Comparison of ENCODE assay signal across 16 mouse cellular contexts in the genomic region with DNA sequence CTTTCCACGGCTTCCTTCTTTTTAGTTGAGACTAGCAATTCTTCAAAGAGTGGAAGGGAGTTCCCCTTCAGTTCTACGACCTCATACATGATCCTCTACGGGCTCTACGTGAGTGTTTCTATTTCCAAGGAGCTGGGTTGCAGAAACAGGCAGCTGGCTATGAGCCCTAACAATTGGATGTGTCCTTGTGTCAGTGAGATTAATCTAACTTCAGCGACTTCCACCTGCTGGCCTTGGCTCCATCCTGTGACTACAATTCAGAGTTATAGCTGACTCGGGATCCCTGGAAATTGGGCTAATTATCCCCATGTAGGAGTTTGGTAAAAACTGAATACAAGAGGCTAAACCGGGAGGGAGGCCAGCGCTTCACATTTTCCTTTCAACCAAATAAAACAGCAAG.
DNase-seq lines count a peak whose midpoint lies in the region; ATAC-seq lines count a peak whose summit lies in the region.
"Had no signal": no experiment of that assay in that cellular context is flagged by ENCODE, and none has a peak within 500 bp of the region (broad histone marks: within the 10 kb centered on the region; RNA-seq: fewer than 3 reads in every experiment).

No protein-coding gene starts in this region.

- no peak overlapping the region for H3K27ac ChIP-seq in lung, embryonic 16.5 days (ENCODE audit: low read length)
- H3K27ac ChIP-seq in forebrain, embryonic 12.5 days, result no peak overlapping the region
- H3K27ac ChIP-seq: embryonic facial prominence, embryonic 12.5 days; forebrain, embryonic 13.5 days; liver, embryonic 15.5 days had no signal

- WGBS in lung, embryonic 16.5 days, result 40% methylated on average over 8 of the region's 8 CpGs
- 67% methylated on average over 8 of the region's 8 CpGs for WGBS in forebrain, embryonic 12.5 days

- no peak overlapping the region for H3K9ac ChIP-seq in lung, embryonic 16.5 days (ENCODE audit: low read length)
- no peak overlapping the region for H3K9ac ChIP-seq in forebrain, embryonic 12.5 days
- H3K9ac ChIP-seq: embryonic facial prominence, embryonic 12.5 days; forebrain, embryonic 13.5 days; liver, embryonic 15.5 days had no signal

- no peaks in the 10 kb centered on the region for H3K27me3 ChIP-seq in lung, embryonic 16.5 days (ENCODE audit: control insufficient read depth, insufficient read depth, low read depth, low read length)
- peaks cover 14% of the 10 kb centered on the region for H3K27me3 ChIP-seq in forebrain, embryonic 12.5 days
- H3K27me3 ChIP-seq: embryonic facial prominence, embryonic 12.5 days had no signal

- H3K4me2 ChIP-seq in lung, embryonic 16.5 days (ENCODE audit: low read depth, low read length), result peak overlapping the region; percentile 34; the same call in 1 of the 2 replicates
- H3K4me2 ChIP-seq in forebrain, embryonic 12.5 days, result no peak overlapping the region
- H3K4me2 ChIP-seq: embryonic facial prominence, embryonic 12.5 days; forebrain, embryonic 13.5 days; midbrain, embryonic 11.5 days had no signal

- H3K36me3 ChIP-seq in lung, embryonic 16.5 days (ENCODE audit: control insufficient read depth, insufficient read depth, low read length), result no peaks in the 10 kb centered on the region
- H3K36me3 ChIP-seq in forebrain, embryonic 12.5 days (replicated peaks), result no peaks in the 10 kb centered on the region
- H3K36me3 ChIP-seq: embryonic facial prominence, embryonic 12.5 days; liver, embryonic 15.5 days had no signal

- H3K4me3 ChIP-seq in lung, embryonic 16.5 days (ENCODE audit: low read length), result no peak overlapping the region
- H3K4me3 ChIP-seq in forebrain, embryonic 12.5 days (replicated peaks), result no peak overlapping the region
- H3K4me3 ChIP-seq: embryonic facial prominence, embryonic 12.5 days; forebrain, embryonic 13.5 days; liver, embryonic 15.5 days had no signal

- peak; percentile 36; the same call in 1 of the 2 replicates for ATAC-seq in lung, embryonic 16.5 days (ENCODE audit: low read depth)
- no peak for ATAC-seq in forebrain, embryonic 12.5 days (ENCODE audit: low FRiP score)
- ATAC-seq: forebrain, embryonic 13.5 days had no signal

- H3K4me1 ChIP-seq in lung, embryonic 16.5 days (replicated peaks; ENCODE audit: control insufficient read depth, insufficient read depth, low read length), result peaks cover 18% of the 10 kb centered on the region
- peaks cover 31% of the 10 kb centered on the region for H3K4me1 ChIP-seq in forebrain, embryonic 12.5 days

- peak; percentile 31 for DNase-seq in adrenal gland, postnatal 10 days
- DNase-seq in adrenal gland, adult 18-20 months (ENCODE audit: low spot score in 2 of 2), result no peak
- DNase-seq in kidney, adult 9 months, result peak; percentile 14
- no peak for DNase-seq in kidney, adult 8-10 months
- DNase-seq in lung, postnatal 14 days, result no peak
- no peak for DNase-seq in gastrocnemius, adult 8-10 months (ENCODE audit: low spot score in 2 of 2)
- DNase-seq: cerebellum, adult 2 months; gastrocnemius, postnatal 36 days; spleen, adult 18-20 months; thymus, adult 2 months had no signal

- no peaks in the 10 kb centered on the region for H3K9me3 ChIP-seq in lung, embryonic 16.5 days (ENCODE audit: control insufficient read depth, low read length)
- H3K9me3 ChIP-seq in forebrain, embryonic 12.5 days, result no peaks in the 10 kb centered on the region
- H3K9me3 ChIP-seq: embryonic facial prominence, embryonic 12.5 days; forebrain, embryonic 13.5 days; liver, embryonic 15.5 days had no signal

Comparison
In these comparisons a context has a peak if more than half of its experiments do, and no peak if none do; other contexts are left out.
1. DNase-seq: peak in adrenal gland, postnatal 10 days (single experiment) and kidney, adult 9 months (single experiment); none in adrenal gland, adult 18-20 months (0 of 2), kidney, adult 8-10 months (0 of 2), lung, postnatal 14 days (single experiment) and gastrocnemius, adult 8-10 months (0 of 2).